Mouse (Mus musculus) 416B (cell line): ENCODE results near the gene Ptpn11.

Source experiments
- DNase-seq: peaks from one replicate; pipeline ENCODE4 v3.0.0; 2011; ENCODE audit warnings: low read depth

Ptpn11 gene

GRCm38 (mm10) chr5:121081754-121082153 is 109.4 kb downstream of the Ptpn11 start:
- DNase-seq = no peak
